Mouse (Mus musculus): ENCODE data around the gene A730046J19Rik.

The A730046J19Rik gene

DNA sequence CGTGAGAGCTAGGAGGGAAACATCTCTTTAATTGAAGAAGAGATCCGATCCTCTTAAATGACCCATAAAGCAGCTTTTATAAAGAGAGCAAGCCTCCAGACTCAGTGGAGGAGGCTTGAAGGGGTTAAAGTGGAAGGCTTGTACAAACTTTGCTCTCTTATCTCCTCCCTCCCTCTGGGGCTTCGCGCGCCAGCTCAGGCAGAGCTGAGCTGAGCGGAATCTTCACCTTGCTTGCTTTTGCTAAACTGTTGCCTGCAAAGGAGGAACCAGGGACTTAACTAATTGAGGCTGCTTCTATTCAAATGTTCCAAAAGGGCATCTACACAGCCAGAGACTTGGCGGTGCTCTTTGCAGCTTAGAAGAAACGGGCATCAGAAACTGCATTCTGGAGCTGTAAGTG, at the start of gene A730046J19Rik:
TSS of gene A730046J19Rik (plus strand) at position 173 of the 400 bp plus-strand sequence.
- DNase-seq (ENCODE audit: low read depth, low spot score), result no peak

DNA sequence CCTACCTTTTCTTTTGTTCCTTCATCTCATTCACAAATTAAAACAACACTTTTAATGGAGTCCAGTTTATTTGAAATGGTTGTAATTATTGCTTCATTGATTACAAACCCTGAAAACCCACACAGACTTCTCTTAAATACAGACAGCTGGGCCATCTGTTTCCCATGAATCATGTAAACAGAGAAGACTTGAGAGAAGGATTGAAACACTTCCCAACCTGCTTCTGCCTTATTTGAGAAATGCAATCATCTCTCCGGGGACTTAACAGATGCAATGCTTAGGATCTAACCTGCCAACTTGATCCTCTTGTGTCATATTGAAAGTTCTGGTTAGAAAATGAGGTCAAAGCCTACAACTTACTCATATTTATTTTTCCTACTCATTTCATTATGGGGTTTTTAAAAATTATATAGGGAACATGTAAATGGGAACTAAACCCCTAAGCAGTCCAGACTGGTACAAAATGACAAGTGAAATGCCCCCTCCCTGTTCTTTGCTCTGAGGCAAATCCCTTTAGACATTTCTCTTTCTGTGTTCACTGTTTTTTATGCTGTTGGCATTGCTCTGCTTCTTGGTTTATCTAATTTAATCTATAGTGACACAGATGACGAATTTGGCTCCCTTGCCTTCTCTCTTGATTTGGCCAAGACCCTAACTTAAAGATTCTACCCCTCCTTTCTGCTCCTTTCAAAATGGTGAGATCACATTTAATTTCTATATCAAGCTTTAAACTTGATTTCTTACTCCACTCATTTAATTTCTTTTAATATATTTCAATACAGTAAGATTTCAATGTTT, 48.7 kb upstream of the A730046J19Rik start:
- no peak for DNase-seq (ENCODE audit: low read depth, low spot score)

- no peak for DNase-seq (ENCODE audit: low read depth, low spot score)
Observed at GRCm38 (mm10) chrX:144136281-144136680, 17.2 kb upstream of the A730046J19Rik start.

DNA sequence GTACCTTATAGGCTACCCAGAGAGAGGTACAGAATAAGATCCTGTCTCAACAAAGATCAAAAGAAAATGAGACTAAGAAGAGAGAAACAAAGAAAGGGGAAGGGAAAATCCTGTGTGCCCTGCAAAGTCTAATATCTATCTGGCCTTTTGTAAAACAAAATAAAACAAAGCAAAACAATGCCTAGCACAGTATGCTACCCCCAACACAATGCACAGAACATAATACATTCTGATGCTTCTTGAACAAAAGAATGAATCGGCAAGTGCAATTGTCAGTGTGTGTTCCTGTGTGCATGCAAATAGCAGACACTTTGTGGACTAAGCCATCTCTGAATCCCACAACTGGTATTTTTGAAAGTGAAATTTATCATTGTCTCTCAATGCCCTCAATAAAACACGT, 3.5 kb upstream of the A730046J19Rik start:
- DNase-seq (ENCODE audit: low read depth, low spot score), result peak; percentile 4

GRCm38 (mm10) chrX:144154111-144154510, 616 bp downstream of the A730046J19Rik start:
- DNase-seq (ENCODE audit: low read depth, low spot score), result no peak

DNA sequence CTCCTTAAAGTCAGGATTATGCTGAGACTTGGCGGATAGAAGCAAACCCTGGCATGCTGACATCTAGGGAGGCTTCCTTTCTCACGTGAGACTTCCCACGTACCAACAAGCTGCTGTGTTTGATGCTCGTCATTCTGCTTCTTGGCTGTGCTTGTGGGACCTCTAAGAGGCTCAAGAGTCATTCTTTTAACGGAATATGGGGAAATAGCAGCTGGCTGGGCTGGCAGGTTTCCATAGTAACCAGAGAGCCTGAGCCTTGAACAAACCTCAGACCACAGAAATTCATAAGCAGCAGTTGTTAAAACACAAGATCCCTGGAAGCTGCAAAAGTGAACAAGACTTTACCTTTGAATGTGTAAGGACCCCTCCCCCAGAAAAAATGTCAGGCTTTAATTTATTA, 9.4 kb downstream of the A730046J19Rik start:
- DNase-seq (ENCODE audit: low read depth, low spot score), result no peak

All from ES-CJ7 (cell line).